Mouse (Mus musculus) midbrain, embryonic 16.5 days (tissue): ENCODE measurements around the gene Numbl. TPM values are rescaled to one million over a fixed set of nuclear protein-coding genes. Genes with fewer than 3 reads are reported as not detected.
A peak's percentile ranks its signal among the peaks of the same experiment; 100 is the strongest.

Experiments used
- ATAC-seq: fragments of 200-750 bp; cut with Nextera tagmentation; 2 replicates; pipeline ENCODE4 v1.8.0; 2017; ENCODE audit warnings: moderate TSS enrichment
- H3K27ac ChIP-seq: fragments of 300-500 bp; sonication (generic); 2 replicates; pipeline ENCODE4 v1.5.1; 2014; ENCODE audit warnings: mild to moderate bottlenecking, low read length, mixed read lengths
- H3K27me3 ChIP-seq: fragments of 300-500 bp; sonication (generic); 2 replicates; pipeline ENCODE4 v1.6.1; 2014; ENCODE audit warnings: low read depth, low read length, mixed read lengths; ENCODE audit not compliant: control insufficient read depth, insufficient read depth
- H3K36me3 ChIP-seq: fragments of 300-500 bp; sonication (generic); 2 replicates; pipeline ENCODE4 v1.6.1; 2014; ENCODE audit warnings: mild to moderate bottlenecking, low read length, moderate library complexity, mixed read lengths; ENCODE audit not compliant: control insufficient read depth, insufficient read depth
- H3K4me1 ChIP-seq: fragments of 300-500 bp; sonication (generic); 2 replicates; pipeline ENCODE4 v1.6.1; 2014; ENCODE audit warnings: mild to moderate bottlenecking, low read length, mixed read lengths; ENCODE audit not compliant: control insufficient read depth, insufficient read depth
- H3K4me2 ChIP-seq: fragments of 300-500 bp; sonication (generic); 2 replicates; pipeline ENCODE4 v1.6.1; 2014; ENCODE audit warnings: mild to moderate bottlenecking, low read length, mixed read lengths
- H3K4me3 ChIP-seq: fragments of 300-500 bp; sonication (generic); 2 replicates; pipeline ENCODE4 v1.5.1; 2014; ENCODE audit warnings: low read depth, mild to moderate bottlenecking, low read length, moderate library complexity, mixed read lengths
- H3K9ac ChIP-seq: fragments of 300-500 bp; sonication (generic); 2 replicates; pipeline ENCODE4 v1.6.1; 2014; ENCODE audit warnings: low read depth, low read length, mixed read lengths
- H3K9me3 ChIP-seq: fragments of 300-500 bp; sonication (generic); replicated peaks from 2 replicates; pipeline ENCODE4 v1.6.1; 2014; ENCODE audit warnings: mild to moderate bottlenecking, low read length, mixed read lengths; ENCODE audit not compliant: control insufficient read depth, poor library complexity, severe bottlenecking
- WGBS: fragments of 180-500 bp; shearing (Covaris S2); extraction: QIAGEN DNeasy Blood & Tissue Kit; methylation state at CpG from one replicate; pipeline ENCODE4 v1.1.7; 2014; 5-methylcytosine and 5-hydroxymethylcytosine counted together
- polyA plus RNA-seq: library from polyadenylated mRNA; unstranded; fragments of >200 nt; fragmentation: Nextera tagmentation; extraction: Ambion mirVana; gene quantifications from 2 replicates; pipeline ENCODE4 v1.2.1, GENCODE M21; 2015

Numbl gene
- polyA plus RNA-seq, 1 experiment from 2014 or later, result 53.6 TPM

DNA sequence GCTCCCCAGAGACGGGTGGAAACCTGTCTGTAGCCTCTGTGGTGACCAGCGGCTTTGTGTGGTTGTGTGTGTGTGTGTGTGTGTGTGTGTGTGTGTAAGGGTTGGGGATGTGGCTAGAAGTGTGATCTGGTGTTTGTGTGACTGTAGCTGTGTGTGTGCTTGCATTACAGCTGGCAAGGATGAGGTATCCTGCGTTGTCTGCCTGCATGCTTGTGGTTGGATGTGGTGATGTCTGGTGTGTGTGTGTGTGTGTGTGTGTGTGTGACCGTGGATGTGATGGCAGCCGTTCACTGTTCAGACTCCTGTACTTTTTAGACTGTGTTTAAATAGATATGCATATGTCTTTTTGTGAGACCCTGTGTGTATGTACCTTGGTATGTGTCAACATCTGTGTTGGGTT is 1.5 kb downstream of the Numbl start:
- H3K4me2 ChIP-seq, result peak overlapping the region; percentile 81
- no peaks in the 10 kb centered on the region for H3K9me3 ChIP-seq
- H3K36me3 ChIP-seq, result peaks cover 20% of the 10 kb centered on the region
- H3K9ac ChIP-seq, result peak overlapping the region; percentile 90
- H3K4me3 ChIP-seq, result peak overlapping the region; percentile 92
- peaks cover 27% of the 10 kb centered on the region for H3K4me1 ChIP-seq
- WGBS, result 12% methylated on average over 5 of the region's 5 CpGs
- peak overlapping the region; percentile 91 for H3K27ac ChIP-seq
- H3K27me3 ChIP-seq, result no peaks in the 10 kb centered on the region
- peak; percentile 14 for ATAC-seq

DNA sequence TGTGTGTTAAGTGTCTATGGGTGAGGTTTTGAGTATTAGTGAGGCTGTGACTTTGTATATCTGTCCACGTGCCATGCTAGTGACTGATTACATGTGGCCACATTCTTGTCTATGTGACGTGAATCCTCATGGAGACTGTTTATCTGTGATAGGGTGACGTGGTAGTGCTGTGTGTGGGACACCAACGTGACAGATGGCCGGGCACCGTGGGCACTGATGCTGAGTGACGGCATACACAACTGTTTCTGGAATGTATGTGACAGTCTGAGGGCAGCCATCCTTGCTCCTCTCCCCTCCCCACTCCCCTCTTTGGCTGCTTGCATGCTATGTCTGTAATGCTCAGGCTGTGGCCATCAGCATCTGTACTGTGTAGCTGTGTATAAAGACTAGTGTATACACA is 2.6 kb downstream of the Numbl start:
- ATAC-seq, result no peak
- H3K9me3 ChIP-seq, result no peaks in the 10 kb centered on the region
- H3K36me3 ChIP-seq, result peaks cover 27% of the 10 kb centered on the region
- 45% methylated on average over 7 of the region's 7 CpGs for WGBS
- peak overlapping the region; percentile 90 for H3K9ac ChIP-seq
- peak overlapping the region; percentile 81 for H3K4me2 ChIP-seq
- H3K27me3 ChIP-seq, result no peaks in the 10 kb centered on the region
- peaks cover 27% of the 10 kb centered on the region for H3K4me1 ChIP-seq
- no peak overlapping the region for H3K27ac ChIP-seq
- H3K4me3 ChIP-seq, result peak overlapping the region; percentile 92

DNA sequence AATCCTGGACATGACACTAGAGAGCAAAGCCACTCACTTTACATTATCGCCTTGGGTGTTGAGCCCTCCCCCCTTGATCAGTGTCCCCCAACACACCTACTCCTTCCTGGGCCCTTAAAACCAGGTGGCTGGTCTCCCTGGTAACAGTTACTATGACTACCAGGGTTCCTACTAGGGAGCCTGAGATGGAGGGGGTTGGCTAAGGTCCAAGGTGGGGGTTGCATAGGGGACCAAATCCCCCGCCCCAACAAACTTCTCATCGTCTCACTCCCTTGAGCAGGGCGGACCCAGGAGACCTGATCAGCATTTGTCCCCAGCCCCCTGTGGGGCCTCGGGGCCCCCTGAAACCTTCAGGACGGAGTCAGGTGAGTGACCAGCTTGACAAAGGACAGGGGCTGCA is 3.7 kb downstream of the Numbl start:
- no peak for ATAC-seq
- Histone ChIP-seq H3K27me3 (no peaks in the 10 kb centered on the region), H3K36me3 (peaks cover 29% of the 10 kb centered on the region), H3K27ac (no peak overlapping the region), H3K9me3 (no peaks in the 10 kb centered on the region), H3K4me3 (no peak overlapping the region), H3K4me1 (peaks cover 26% of the 10 kb centered on the region), H3K4me2 (no peak overlapping the region), H3K9ac (no peak overlapping the region)
- 77% methylated on average over 6 of the region's 6 CpGs for WGBS

DNA sequence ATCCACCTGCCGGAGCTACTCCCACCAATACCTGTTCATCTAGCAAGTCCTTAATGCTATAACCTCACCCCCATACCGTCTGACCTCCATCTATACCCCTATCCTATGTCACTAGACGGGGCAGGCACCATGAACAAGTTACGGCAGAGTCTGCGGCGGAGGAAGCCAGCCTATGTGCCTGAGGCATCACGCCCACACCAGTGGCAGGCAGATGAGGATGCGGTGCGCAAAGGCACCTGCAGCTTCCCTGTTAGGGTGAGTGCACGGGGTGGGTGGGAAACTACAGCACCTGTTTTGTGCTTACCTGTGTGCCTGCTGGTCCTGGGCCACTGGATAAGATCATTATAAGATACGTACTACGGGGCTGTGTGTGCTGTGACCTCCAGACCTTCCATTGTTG is 6.5 kb downstream of the Numbl start:
- Histone ChIP-seq H3K4me3 (no peak overlapping the region), H3K36me3 (peaks cover 51% of the 10 kb centered on the region), H3K4me2 (no peak overlapping the region), H3K27ac (no peak overlapping the region), H3K9ac (no peak overlapping the region), H3K27me3 (no peaks in the 10 kb centered on the region), H3K4me1 (peaks cover 21% of the 10 kb centered on the region), H3K9me3 (no peaks in the 10 kb centered on the region)
- 94% methylated on average over 12 of the region's 12 CpGs for WGBS
- ATAC-seq, result no peak

DNA sequence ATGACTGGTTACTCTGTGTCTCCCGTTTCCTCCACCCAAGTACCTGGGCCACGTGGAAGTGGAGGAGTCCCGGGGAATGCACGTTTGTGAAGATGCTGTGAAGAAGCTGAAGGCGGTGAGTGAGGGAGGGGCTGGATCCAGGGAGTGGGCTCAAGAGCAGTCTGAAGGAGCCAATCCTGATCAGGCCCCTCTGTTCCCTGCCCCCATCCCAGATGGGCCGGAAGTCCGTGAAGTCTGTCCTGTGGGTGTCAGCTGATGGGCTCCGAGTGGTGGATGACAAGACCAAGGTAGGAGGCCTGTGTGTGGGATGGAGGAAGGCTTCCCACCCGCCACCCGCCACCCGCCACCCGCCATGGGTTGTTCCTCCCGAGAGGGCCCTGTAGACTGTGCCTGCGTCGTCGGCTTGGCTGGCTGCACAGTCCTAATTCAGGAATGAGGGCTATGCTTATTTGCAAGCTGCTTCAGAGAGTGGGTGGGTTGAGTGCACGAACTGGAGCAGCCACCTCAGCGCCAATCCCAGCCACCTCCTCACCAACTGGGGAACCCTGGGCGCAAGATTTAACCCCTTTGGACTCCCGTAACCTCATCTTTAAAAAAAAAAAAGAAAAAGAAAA is 8.4 kb downstream of the Numbl start:
- Histone ChIP-seq H3K9ac (no peak overlapping the region), H3K4me2 (no peak overlapping the region), H3K4me1 (peaks cover 5% of the 10 kb centered on the region), H3K4me3 (no peak overlapping the region), H3K27me3 (no peaks in the 10 kb centered on the region), H3K9me3 (no peaks in the 10 kb centered on the region), H3K27ac (no peak overlapping the region), H3K36me3 (peaks cover 63% of the 10 kb centered on the region)
- no peak for ATAC-seq
- 76% methylated on average over 20 of the region's 20 CpGs for WGBS

DNA sequence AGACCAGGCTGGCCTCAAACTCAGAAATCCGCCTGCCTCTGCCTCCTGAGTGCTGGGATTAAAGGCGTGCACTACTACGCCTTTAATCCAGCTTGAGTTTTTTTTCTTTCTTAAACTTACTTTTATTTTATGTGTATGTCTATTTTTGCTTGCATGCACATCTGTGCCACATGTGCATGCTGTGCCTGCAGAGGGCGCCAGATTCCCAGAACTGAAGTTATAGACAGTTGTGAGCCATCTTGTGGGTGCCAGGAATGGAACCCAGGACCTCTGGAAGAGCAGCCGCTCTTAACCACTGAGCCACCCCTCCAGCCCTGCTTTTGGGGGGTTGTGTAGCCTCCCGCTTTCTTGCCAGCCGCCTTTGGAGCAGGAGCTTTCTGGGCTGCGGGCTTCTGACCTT is 13.2 kb downstream of the Numbl start:
- H3K4me2 ChIP-seq, result no peak overlapping the region
- no peaks in the 10 kb centered on the region for H3K27me3 ChIP-seq
- no peak overlapping the region for H3K4me3 ChIP-seq
- 88% methylated on average over 8 of the region's 8 CpGs for WGBS
- H3K36me3 ChIP-seq, result peaks cover 62% of the 10 kb centered on the region
- no peak overlapping the region for H3K9ac ChIP-seq
- no peaks in the 10 kb centered on the region for H3K4me1 ChIP-seq
- no peak overlapping the region for H3K27ac ChIP-seq
- no peak for ATAC-seq
- H3K9me3 ChIP-seq, result no peaks in the 10 kb centered on the region

DNA sequence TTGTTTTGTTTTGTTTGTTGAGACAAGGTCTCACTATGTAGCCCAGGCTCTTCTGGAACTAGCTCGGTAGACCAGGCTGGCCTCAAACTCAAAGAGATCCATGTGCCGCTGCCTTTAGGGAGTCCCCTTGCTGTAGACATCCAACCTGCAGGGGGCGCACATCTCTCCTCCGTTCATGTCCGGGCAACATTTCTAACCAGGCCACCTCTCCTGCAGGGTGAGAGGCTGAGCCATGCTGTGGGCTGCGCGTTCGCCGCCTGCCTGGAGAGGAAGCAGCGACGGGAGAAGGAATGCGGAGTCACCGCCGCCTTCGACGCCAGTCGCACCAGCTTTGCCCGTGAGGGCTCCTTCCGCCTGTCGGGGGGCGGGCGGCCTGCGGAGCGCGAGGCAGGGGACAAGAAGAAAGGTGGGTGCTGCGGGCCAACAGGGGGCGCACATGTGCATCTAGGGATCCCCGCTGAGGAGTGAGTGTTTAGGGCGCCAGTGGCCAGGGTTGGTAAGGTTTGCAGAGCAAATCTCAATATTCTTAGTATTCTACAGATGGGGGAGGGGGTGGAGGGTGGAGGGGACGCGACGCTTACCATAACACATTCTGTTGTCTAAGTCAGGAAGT is 15.6 kb downstream of the Numbl start:
- Histone ChIP-seq H3K27ac (no peak overlapping the region), H3K4me3 (no peak overlapping the region), H3K4me1 (no peaks in the 10 kb centered on the region), H3K9me3 (no peaks in the 10 kb centered on the region), H3K36me3 (peaks cover 69% of the 10 kb centered on the region), H3K27me3 (no peaks in the 10 kb centered on the region), H3K9ac (no peak overlapping the region), H3K4me2 (no peak overlapping the region)
- no peak for ATAC-seq
- WGBS, result 58% methylated on average over 31 of the region's 32 CpGs

DNA sequence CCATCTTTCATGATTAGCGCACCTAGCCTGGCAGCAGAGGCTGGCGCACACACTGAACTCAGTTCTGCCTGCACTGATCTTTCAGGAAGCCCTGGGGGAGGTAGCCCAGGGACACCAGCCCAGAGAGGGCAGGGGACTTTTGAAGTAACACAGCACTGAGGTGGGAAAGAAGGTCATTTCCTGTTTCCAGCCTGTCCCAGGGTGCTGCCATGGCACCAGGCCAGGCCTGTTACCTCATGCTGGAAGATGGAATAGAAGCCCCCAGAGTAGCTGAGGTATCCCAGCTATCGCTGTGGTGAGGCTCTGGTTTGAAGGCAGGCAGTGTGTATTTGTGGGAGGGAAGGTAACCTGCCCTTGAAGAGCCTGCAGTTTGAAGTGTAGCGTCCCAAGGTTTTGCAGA is 16.7 kb downstream of the Numbl start:
- H3K27ac ChIP-seq, result no peak overlapping the region
- no peaks in the 10 kb centered on the region for H3K9me3 ChIP-seq
- no peaks in the 10 kb centered on the region for H3K4me1 ChIP-seq
- H3K27me3 ChIP-seq, result no peaks in the 10 kb centered on the region
- 98% methylated on average over 4 of the region's 4 CpGs for WGBS
- no peak for ATAC-seq
- peaks cover 68% of the 10 kb centered on the region for H3K36me3 ChIP-seq
- no peak overlapping the region for H3K9ac ChIP-seq
- H3K4me2 ChIP-seq, result no peak overlapping the region
- H3K4me3 ChIP-seq, result no peak overlapping the region

DNA sequence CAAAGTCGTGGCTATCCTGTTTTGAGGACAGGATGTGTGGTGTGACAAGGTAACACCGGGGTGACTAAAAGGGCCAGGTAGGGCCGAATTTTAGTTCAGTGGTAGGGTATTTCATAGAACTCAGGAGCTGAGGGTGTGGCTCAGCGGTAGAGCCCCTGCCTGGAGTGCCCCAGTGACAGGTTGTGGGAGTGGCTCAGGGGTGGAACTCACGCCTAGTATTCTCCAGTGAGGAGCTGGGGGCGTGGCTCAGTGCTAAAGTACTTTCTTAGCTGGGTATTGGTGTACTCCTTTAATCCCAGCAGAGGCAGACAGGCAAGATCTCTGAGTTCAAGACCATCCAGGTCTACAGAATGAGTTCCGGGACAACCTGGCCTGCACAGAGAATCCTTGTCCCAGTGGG is 17.8 kb downstream of the Numbl start:
- no peak overlapping the region for H3K9ac ChIP-seq
- H3K4me2 ChIP-seq, result no peak overlapping the region
- H3K27ac ChIP-seq, result no peak overlapping the region
- ATAC-seq, result no peak
- no peak overlapping the region for H3K4me3 ChIP-seq
- H3K36me3 ChIP-seq, result peaks cover 63% of the 10 kb centered on the region
- no peaks in the 10 kb centered on the region for H3K27me3 ChIP-seq
- 69% methylated on average over 7 of the region's 7 CpGs for WGBS
- H3K4me1 ChIP-seq, result no peaks in the 10 kb centered on the region
- no peaks in the 10 kb centered on the region for H3K9me3 ChIP-seq
